Mouse (Mus musculus): ENCODE results near the gene Med10. TPM values are rescaled to one million over a fixed set of nuclear protein-coding genes. Genes with fewer than 3 reads are reported as not detected.

Gene Med10
- polyA plus RNA-seq, 1 experiment from 2014 or later = 168 TPM

DNA sequence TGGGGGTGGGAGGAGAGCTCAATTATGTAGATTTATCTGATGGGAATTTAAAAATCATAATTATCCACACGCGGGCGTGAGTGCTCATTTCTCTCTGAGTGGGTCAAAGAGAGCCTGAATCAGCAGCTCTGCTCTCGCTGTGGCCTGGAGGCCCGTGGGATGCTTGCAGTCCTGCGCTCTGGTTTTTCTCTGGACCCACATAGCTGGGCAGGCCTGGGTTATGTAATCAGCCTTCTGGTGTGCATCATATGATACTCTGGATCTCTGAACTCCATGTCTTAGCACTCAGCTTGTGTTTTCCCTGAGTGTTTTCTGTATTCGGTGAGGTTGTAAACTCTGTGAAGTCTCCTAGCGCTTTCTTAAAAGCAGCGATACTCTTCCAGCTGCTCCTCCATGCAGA is 30.4 kb downstream of the Med10 start:
- H3K9me3 ChIP-seq = no peaks in the 10 kb centered on the region
- H3K4me2 ChIP-seq = no peak overlapping the region
- no peaks in the 10 kb centered on the region for H3K4me1 ChIP-seq (replicated peaks)
- no peaks in the 10 kb centered on the region for H3K27me3 ChIP-seq
- no peaks in the 10 kb centered on the region for H3K36me3 ChIP-seq
- no peak overlapping the region for H3K4me3 ChIP-seq (replicated peaks)
- no peak overlapping the region for H3K9ac ChIP-seq (replicated peaks)
- H3K27ac ChIP-seq = no peak overlapping the region
- WGBS = 92% methylated on average over 9 of the region's 9 CpGs
- ATAC-seq (ENCODE audit: insufficient number of reproducible peaks, insufficient read depth, low FRiP score, low TSS enrichment, low read depth) = no peak

DNA sequence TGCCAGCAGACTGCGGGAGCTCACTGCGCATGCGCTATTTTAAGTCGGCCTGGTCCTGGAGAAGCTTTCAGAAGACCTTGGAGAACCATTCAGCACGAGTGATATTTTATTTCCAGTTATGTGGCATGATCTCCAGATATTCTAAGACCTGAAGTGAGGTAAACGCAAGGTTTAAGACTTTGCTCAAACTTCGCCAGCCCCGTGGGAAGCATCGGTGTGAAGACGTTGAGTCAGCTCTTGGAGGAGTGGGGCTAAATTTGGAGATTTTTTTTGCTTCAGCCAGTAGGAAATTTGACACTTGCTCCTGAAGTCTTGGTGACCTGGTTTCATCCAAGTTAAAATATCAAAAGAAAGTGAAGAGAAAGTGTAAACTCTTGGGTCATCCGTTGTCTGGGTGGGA is 31.2 kb downstream of the Med10 start:
- Histone ChIP-seq H3K4me3 (replicated peaks) (no peak overlapping the region), H3K4me1 (replicated peaks) (no peaks in the 10 kb centered on the region), H3K9me3 (no peaks in the 10 kb centered on the region), H3K4me2 (no peak overlapping the region), H3K36me3 (no peaks in the 10 kb centered on the region), H3K9ac (replicated peaks) (no peak overlapping the region), H3K27me3 (no peaks in the 10 kb centered on the region), H3K27ac (no peak overlapping the region)
- no peak for ATAC-seq (ENCODE audit: insufficient number of reproducible peaks, insufficient read depth, low FRiP score, low TSS enrichment, low read depth)
- 85% methylated on average over 11 of the region's 11 CpGs for WGBS

DNA sequence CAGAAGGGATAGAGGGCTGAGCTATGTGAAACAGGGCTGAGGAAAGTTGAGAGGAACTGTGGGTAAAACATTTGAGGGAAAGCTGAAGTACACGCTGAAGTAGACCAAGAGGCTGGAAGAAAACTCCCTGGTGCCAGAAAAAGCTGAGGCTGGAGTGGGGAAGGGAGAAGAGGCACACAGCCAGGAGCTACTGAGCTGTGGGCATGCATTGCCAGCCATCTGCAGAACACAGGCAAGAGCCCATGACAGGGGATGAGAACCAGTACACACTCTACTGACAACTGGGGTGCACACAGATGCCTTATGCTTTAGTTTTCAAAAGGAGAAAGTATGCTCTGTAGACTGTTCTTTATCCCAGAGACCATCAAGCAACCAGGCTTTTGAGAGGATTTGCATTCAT is 43.4 kb downstream of the Med10 start:
- no peaks in the 10 kb centered on the region for H3K9me3 ChIP-seq
- no peaks in the 10 kb centered on the region for H3K27me3 ChIP-seq
- no peaks in the 10 kb centered on the region for H3K36me3 ChIP-seq
- 94% methylated on average over 1 of the region's 1 CpGs for WGBS
- H3K27ac ChIP-seq = no peak overlapping the region
- no peaks in the 10 kb centered on the region for H3K4me1 ChIP-seq (replicated peaks)
- H3K9ac ChIP-seq (replicated peaks) = no peak overlapping the region
- H3K4me3 ChIP-seq (replicated peaks) = no peak overlapping the region
- ATAC-seq (ENCODE audit: insufficient number of reproducible peaks, insufficient read depth, low FRiP score, low TSS enrichment, low read depth) = no peak
- no peak overlapping the region for H3K4me2 ChIP-seq

DNA sequence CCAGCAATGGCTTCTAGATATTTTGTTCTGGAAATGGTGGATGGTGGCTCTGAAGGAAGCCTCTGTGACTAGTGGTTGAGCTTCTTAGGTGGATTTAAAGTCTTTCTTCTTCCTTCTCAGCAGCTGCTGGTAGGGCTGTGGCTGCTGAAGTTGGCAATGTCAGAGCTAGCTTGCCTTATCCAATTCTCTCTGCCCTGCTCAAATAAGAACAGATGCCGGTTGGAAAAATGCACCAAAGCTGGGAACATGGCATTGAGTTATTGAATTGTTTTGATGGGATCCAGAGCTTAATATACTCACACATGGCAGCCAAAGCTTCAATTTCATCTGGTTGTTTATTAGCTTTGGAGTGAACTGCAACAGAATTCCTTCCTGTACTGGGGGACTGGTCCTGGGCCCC is 47.4 kb downstream of the Med10 start:
- Histone ChIP-seq H3K4me1 (replicated peaks) (no peaks in the 10 kb centered on the region), H3K36me3 (no peaks in the 10 kb centered on the region), H3K4me3 (replicated peaks) (no peak overlapping the region), H3K4me2 (no peak overlapping the region), H3K27me3 (no peaks in the 10 kb centered on the region), H3K27ac (no peak overlapping the region), H3K9ac (replicated peaks) (no peak overlapping the region), H3K9me3 (no peaks in the 10 kb centered on the region)
- 79% methylated on average over 1 of the region's 1 CpGs for WGBS
- ATAC-seq (ENCODE audit: insufficient number of reproducible peaks, insufficient read depth, low FRiP score, low TSS enrichment, low read depth) = no peak

DNA sequence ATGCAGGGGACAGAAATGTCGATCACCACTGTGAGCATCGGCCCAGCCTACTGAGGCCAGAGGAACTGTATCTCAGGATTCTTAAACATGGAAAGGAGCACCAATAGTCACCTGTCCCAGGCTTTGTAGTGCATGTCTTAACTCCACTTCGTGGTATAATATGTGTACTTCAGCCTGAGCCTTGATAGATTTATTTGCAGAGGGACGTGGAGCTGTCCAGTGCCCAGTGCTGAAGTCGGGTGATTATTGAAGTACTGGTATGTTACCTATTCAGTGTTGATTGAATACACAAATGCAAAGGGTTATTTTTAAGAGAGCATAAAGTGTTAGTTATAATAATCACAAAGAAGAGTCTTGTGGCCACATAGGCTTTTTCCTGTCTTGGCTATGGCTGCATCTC is 50.1 kb downstream of the Med10 start:
- Histone ChIP-seq H3K9me3 (no peaks in the 10 kb centered on the region), H3K36me3 (no peaks in the 10 kb centered on the region), H3K4me3 (replicated peaks) (no peak overlapping the region), H3K27ac (no peak overlapping the region), H3K4me1 (replicated peaks) (no peaks in the 10 kb centered on the region), H3K27me3 (no peaks in the 10 kb centered on the region), H3K4me2 (no peak overlapping the region), H3K9ac (replicated peaks) (no peak overlapping the region)
- ATAC-seq (ENCODE audit: insufficient number of reproducible peaks, insufficient read depth, low FRiP score, low TSS enrichment, low read depth) = no peak
- WGBS = 61% methylated on average over 5 of the region's 5 CpGs

DNA sequence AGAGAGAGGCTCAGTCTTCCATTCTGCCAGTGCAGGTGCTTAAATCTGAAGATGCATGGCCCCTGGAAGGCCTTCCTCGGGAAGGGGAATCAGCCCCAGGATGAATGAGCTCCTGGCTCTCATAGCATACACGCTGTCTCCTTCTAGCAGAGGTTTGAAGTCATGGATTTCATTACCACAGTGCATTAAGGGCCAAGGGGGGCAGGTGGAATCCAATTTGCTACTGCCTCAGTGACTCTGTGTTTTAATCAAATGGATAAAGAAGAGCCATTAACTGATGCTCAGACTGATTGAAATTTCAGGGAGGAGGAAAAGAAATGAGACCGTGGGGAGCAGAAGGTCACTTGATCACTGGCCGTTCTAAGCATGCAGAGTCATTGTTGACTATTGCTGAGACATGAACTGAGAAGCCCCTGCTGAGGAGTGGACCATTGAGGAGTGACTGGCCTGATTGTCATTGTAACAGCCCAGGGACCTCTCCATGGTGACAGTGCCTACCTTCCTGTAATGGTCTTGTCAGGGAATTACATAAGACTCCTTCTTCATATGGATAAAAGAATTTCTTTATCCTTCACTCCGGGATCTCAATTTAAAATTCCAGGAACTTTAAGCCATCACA is 51.3 kb downstream of the Med10 start:
- ATAC-seq (ENCODE audit: insufficient number of reproducible peaks, insufficient read depth, low FRiP score, low TSS enrichment, low read depth) = no peak
- Histone ChIP-seq H3K4me1 (replicated peaks) (no peaks in the 10 kb centered on the region), H3K36me3 (no peaks in the 10 kb centered on the region), H3K27ac (no peak overlapping the region), H3K9me3 (no peaks in the 10 kb centered on the region), H3K4me3 (replicated peaks) (no peak overlapping the region), H3K9ac (replicated peaks) (no peak overlapping the region), H3K27me3 (no peaks in the 10 kb centered on the region), H3K4me2 (no peak overlapping the region)
- 74% methylated on average over 5 of the region's 5 CpGs for WGBS

DNA sequence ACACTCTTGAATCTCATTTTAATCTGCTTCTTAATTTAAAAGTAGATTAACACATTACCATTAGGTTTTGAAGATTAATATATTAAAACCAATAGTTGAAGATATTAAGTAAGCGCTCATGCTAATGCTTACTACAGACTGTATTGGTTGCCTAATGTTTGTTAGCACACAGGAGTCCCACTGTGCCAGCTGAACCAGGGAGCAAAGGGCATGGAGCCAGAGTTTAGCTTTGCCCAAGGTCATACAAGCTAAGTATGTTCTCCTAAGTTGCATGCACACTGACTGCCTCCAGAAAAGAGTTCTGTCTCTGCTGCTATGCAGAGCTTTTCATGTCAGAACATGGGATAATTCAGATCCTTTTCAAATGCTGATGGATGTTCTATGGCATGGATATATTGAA is 53.7 kb downstream of the Med10 start:
- H3K4me2 ChIP-seq = no peak overlapping the region
- H3K27me3 ChIP-seq = no peaks in the 10 kb centered on the region
- no peaks in the 10 kb centered on the region for H3K9me3 ChIP-seq
- H3K4me3 ChIP-seq (replicated peaks) = no peak overlapping the region
- 88% methylated on average over 1 of the region's 1 CpGs for WGBS
- no peaks in the 10 kb centered on the region for H3K36me3 ChIP-seq
- H3K4me1 ChIP-seq (replicated peaks) = no peaks in the 10 kb centered on the region
- H3K9ac ChIP-seq (replicated peaks) = no peak overlapping the region
- no peak overlapping the region for H3K27ac ChIP-seq
- no peak for ATAC-seq (ENCODE audit: insufficient number of reproducible peaks, insufficient read depth, low FRiP score, low TSS enrichment, low read depth)

DNA sequence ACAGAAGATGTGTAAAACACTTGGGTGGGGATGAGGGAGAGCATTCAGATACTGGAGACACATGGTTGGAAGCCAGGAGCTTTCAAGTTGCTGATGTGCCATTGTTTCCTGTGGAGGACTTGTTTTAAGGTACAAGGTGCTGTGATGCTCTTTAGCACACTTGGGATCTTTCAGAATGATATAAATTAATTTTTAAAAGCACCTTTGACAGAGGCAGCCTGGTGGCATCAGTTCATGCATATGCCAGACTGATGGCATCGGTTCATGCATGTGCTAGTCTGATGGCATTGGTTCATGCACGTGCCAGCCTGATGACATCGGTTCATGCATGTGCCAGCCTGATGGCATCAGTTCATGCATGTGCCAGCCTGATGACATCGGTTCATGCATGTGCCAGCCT is 60.1 kb downstream of the Med10 start:
- 97% methylated on average over 4 of the region's 4 CpGs for WGBS
- Histone ChIP-seq H3K4me1 (replicated peaks) (no peaks in the 10 kb centered on the region), H3K4me3 (replicated peaks) (no peak overlapping the region), H3K27ac (no peak overlapping the region), H3K9me3 (no peaks in the 10 kb centered on the region), H3K4me2 (no peak overlapping the region), H3K9ac (replicated peaks) (no peak overlapping the region), H3K27me3 (no peaks in the 10 kb centered on the region), H3K36me3 (no peaks in the 10 kb centered on the region)
- ATAC-seq (ENCODE audit: insufficient number of reproducible peaks, insufficient read depth, low FRiP score, low TSS enrichment, low read depth) = no peak

DNA sequence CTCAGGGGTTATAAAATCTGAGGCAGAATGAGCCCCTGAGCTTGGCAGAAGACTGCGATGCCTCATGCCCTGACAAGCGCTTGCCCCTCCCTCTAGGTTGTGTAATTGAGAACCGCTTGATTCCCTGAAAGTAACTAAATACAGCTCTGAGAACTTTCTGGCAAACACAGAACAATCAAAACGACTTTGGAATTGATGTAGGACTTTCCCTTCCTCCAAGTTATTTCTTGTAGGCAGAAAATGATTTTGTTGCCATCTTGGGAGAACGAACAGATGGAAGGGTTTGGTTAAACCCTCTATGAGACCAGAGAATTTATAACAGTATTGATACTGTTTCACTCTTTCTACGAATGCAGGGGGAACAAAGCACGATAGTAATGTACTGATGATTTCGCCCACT is 62.7 kb downstream of the Med10 start:
- Histone ChIP-seq H3K27me3 (no peaks in the 10 kb centered on the region), H3K36me3 (no peaks in the 10 kb centered on the region), H3K9ac (replicated peaks) (no peak overlapping the region), H3K4me2 (no peak overlapping the region), H3K27ac (no peak overlapping the region), H3K4me1 (replicated peaks) (no peaks in the 10 kb centered on the region), H3K4me3 (replicated peaks) (no peak overlapping the region), H3K9me3 (no peaks in the 10 kb centered on the region)
- no peak for ATAC-seq (ENCODE audit: insufficient number of reproducible peaks, insufficient read depth, low FRiP score, low TSS enrichment, low read depth)
- 77% methylated on average over 8 of the region's 8 CpGs for WGBS

Other genes with a start within 250 kb of the Med10 start
- 27.9 and 28.6 TPM in 2 replicates for gene Srd5a1, start 191.0 kb upstream of the Med10 start, polyA plus RNA-seq (2016; fragmentation: Nextera tagmentation; extraction: Ambion mirVana)
- 2.5 and 2.9 TPM in 2 replicates for gene Ube2ql1, start 62.5 kb upstream of the Med10 start, polyA plus RNA-seq (2016; fragmentation: Nextera tagmentation; extraction: Ambion mirVana)

All from limb, embryonic 12.5 days (tissue).